Mouse (Mus musculus): Measurements from ENCODE around the gene Epb41l2.

Epb41l2 gene

GRCm38 (mm10) chr10:25499323-25500071 is 139.9 kb downstream of the Epb41l2 start:
- DNase-seq (ENCODE audit: low read depth, low spot score) = peak; percentile 45

GRCm38 (mm10) chr10:25503250-25503649 is 143.7 kb downstream of the Epb41l2 start:
- DNase-seq (ENCODE audit: low read depth, low spot score) = no peak

GRCm38 (mm10) chr10:25513821-25514220 is 154.2 kb downstream of the Epb41l2 start:
- no peak for DNase-seq (ENCODE audit: low read depth, low spot score)

- DNase-seq (ENCODE audit: low read depth, low spot score) = no peak
Measured at GRCm38 (mm10) chr10:25519954-25520353, 160.4 kb downstream of the Epb41l2 start.

- DNase-seq (ENCODE audit: low read depth, low spot score) = no peak
Measured at GRCm38 (mm10) chr10:25520428-25520827, 160.8 kb downstream of the Epb41l2 start.

GRCm38 (mm10) chr10:25523727-25524126 is 164.1 kb downstream of the Epb41l2 start:
- no peak for DNase-seq (ENCODE audit: low read depth, low spot score)

- no peak for DNase-seq (ENCODE audit: low read depth, low spot score)
Measured at GRCm38 (mm10) chr10:25526156-25526555, 166.6 kb downstream of the Epb41l2 start.

- DNase-seq (ENCODE audit: low read depth, low spot score) = no peak
Measured at GRCm38 (mm10) chr10:25526622-25527021, 167.0 kb downstream of the Epb41l2 start.

GRCm38 (mm10) chr10:25527126-25527525 is 167.5 kb downstream of the Epb41l2 start:
- no peak for DNase-seq (ENCODE audit: low read depth, low spot score)

- no peak for DNase-seq (ENCODE audit: low read depth, low spot score)
Measured at GRCm38 (mm10) chr10:25531335-25531734, 171.7 kb downstream of the Epb41l2 start.

GRCm38 (mm10) chr10:25533105-25533504 is 173.5 kb downstream of the Epb41l2 start:
- DNase-seq (ENCODE audit: low read depth, low spot score) = no peak

GRCm38 (mm10) chr10:25533513-25534246 is 174.1 kb downstream of the Epb41l2 start:
- DNase-seq (ENCODE audit: low read depth, low spot score) = no peak

GRCm38 (mm10) chr10:25534467-25534866 is 174.9 kb downstream of the Epb41l2 start:
- no peak for DNase-seq (ENCODE audit: low read depth, low spot score)

GRCm38 (mm10) chr10:25535891-25536331 is 176.3 kb downstream of the Epb41l2 start, which contains the start of gene Smlr1:
Gene Smlr1, minus strand, starts transcription at chr10:25536267.
- no peak for DNase-seq (ENCODE audit: low read depth, low spot score)

- no peak for DNase-seq (ENCODE audit: low read depth, low spot score)
Measured at GRCm38 (mm10) chr10:25536621-25537020, 177.0 kb downstream of the Epb41l2 start.

- no peak for DNase-seq (ENCODE audit: low read depth, low spot score)
Measured at GRCm38 (mm10) chr10:25538738-25539137, 179.1 kb downstream of the Epb41l2 start.

GRCm38 (mm10) chr10:25539146-25539770 is 179.7 kb downstream of the Epb41l2 start:
- no peak for DNase-seq (ENCODE audit: low read depth, low spot score)

- DNase-seq (ENCODE audit: low read depth, low spot score) = no peak
Measured at GRCm38 (mm10) chr10:25539771-25540168, 180.2 kb downstream of the Epb41l2 start.

- DNase-seq (ENCODE audit: low read depth, low spot score) = no peak
Measured at GRCm38 (mm10) chr10:25541097-25541496, 181.5 kb downstream of the Epb41l2 start.

- DNase-seq (ENCODE audit: low read depth, low spot score) = no peak
Measured at GRCm38 (mm10) chr10:25552936-25553335, 193.3 kb downstream of the Epb41l2 start.

- DNase-seq (ENCODE audit: low read depth, low spot score) = no peak
Measured at GRCm38 (mm10) chr10:25571319-25572240, 212.0 kb downstream of the Epb41l2 start.

Measured in R1 (cell line).